Mouse (Mus musculus) ovary, postnatal 10 days (tissue): ENCODE data around the gene Col18a1.

Experiments used
- DNase-seq: peaks from one replicate; pipeline ENCODE4 v3.0.0; 2022; ENCODE audit warnings: low spot score

Col18a1 gene

DNA sequence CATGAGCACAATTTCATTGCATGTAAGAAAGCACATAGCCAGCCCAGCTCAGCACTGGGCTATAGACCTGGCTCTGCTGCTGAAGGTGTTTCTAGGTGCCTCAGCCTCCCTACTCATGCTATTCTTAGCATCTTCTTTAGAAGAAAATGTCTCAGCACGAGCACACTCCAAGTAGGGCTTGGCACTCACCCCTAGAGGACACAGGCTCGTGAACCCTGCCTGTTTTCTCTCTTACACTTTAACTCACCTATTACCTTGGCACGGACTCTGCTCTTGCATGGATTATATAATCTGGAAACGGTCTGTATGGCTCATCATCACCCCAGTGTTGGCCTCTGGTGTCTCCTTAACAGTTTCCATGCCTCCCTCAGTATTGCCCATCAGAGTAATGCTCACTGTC, 154.7 kb downstream of the Col18a1 start:
- DNase-seq: no peak

DNA sequence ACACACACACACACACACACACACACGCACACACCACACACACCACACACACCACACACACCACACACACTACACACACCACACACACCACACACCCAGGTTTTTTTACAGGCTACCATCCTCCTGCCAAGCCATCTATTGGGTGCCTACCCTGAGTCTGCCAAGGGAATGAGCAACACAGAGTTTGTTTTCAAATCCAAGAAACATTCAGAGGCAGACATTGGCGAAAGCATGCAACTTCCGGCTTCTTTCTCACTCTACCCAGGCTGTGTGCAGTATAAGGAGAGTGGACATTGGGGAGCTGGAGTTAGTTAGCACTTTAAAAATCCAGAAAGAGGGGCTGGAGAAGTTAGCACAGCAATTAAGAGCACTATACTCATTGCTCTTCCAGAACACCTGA, 157.7 kb downstream of the Col18a1 start:
- DNase-seq: no peak

DNA sequence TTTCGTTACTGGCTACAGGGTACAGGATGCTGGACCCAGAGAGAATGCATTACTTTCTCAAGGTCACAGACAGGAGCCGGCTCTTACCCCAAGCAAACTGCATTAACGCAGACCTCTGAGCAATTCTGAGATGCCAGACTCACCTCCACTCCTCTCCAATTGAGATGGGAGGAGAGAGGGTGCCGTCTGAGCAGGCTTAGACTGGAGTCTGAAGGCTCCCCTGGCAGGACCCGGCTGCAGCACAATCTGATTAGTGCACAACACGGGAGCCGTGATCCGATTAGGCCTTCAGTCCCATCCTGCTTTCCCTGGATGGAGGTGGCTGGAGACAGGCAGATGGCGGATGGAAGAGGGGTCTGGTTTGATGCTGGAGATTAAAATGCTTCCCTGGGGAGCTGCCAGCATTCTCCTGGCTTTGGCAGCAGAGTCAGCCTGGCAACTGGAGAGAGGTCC, 158.2 kb downstream of the Col18a1 start:
- DNase-seq: no peak

DNA sequence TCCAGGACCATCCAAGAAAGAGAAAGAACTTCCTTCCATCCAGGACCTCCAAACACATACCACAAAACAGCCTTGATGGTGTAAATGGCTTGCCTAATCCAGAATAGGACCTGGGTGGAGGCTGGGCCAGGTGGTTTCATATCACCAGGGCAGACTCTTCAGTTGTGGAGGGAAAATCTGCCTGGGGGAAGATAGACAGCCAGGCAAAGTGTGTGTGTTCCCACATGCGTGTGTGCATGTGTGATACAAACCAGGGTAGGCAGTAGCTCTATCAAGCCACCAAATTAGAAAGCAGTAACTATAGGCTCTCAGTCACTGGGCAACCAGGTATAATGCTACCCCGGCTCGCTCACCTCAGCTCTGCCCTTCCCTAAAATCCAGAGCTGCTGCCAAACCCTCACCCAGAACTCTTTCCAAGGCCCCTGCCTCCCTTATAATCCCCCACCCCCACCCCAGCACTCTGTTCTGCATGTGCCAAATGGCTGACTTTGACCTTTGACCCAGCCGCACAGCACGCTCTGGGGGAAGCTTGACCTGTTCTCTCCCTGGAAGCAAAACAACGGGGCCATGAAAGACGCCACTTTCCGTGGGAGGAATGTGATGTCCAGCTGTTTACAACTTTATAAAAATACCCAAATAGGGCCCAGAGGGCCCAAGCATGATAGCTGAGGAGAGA, 158.8 kb downstream of the Col18a1 start:
- no peak for DNase-seq

- no peak for DNase-seq
Observed at GRCm38 (mm10) chr10:77004936-77005335, 161.4 kb downstream of the Col18a1 start.
